Comparison of ENCODE assay signal across 7 mouse cellular contexts in the genomic region with DNA sequence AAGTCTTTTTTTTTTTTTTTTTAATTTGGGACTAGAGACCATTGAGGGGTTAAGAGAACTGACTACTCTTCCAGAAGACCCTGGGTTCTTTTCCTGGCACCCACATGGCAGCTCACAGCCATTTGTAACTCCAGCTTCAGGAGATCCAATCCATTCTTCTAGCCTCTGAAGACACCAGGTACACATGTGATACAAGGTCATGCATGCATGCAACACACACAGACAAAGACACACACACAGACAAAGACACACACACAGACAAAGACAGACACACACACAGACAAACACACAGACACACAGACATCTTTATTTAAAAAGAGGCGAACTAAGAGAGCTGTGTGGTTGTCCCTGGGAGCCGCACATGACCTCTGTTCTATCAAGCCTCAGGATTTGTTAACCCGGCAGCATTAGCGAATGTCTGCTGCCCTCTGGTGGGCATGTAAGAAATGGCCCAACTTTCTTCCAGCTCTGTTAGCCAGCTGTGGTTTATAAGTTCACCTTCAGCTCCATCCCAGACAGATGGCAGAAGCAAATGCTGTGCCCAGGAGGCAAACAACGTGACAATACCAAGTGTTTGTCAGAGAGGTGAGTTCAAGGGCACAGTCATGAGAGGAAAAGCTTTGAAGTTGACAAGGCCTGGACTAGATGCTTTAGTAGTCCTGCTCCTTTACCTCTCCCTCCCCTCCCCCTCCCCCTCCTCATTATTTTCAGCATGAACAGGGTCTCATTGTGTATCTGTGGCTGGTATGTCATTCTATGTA. TPM values are rescaled to one million over a fixed set of nuclear protein-coding genes. Genes with fewer than 3 reads are reported as not detected.
A peak's percentile ranks its signal among the peaks of the same experiment; 100 is the strongest.
DNase-seq lines count a peak whose midpoint lies in the region; ATAC-seq and TF ChIP-seq lines count a peak whose summit lies in the region.

No protein-coding gene starts in this region.

- H3K27ac ChIP-seq in kidney, adult 2 months (ENCODE audit: insufficient read depth, low read depth, low read length), result no peak overlapping the region
- H3K27ac ChIP-seq in limb, embryonic 10.5 days, result no peak overlapping the region
- no peak overlapping the region for H3K27ac ChIP-seq in midbrain, postnatal 0 days (ENCODE audit: low read depth, low read length)
- H3K27ac ChIP-seq in spleen, adult 2 months (ENCODE audit: insufficient read depth, low read length), result no peak overlapping the region

- H3K4me1 ChIP-seq in kidney, adult 2 months (ENCODE audit: control insufficient read depth, insufficient read depth, low read length), result no peaks in the 10 kb centered on the region; the same call in 1 of the 2 replicates
- H3K4me1 ChIP-seq in limb, embryonic 10.5 days, result no peaks in the 10 kb centered on the region
- no peaks in the 10 kb centered on the region for H3K4me1 ChIP-seq in midbrain, postnatal 0 days (ENCODE audit: insufficient read depth, low read length)
- no peaks in the 10 kb centered on the region for H3K4me1 ChIP-seq in spleen, adult 2 months (ENCODE audit: control insufficient read depth, insufficient read depth, insufficient read length)

- peak; percentile 96 for TF ChIP-seq CTCF in kidney, adult 2 months (conservative IDR thresholded peaks at IDR 0.05; ENCODE audit: insufficient read depth, insufficient read length, low read depth, low read length)
- TF ChIP-seq CTCF in midbrain, postnatal 0 days (IDR thresholded peaks at IDR 0.05), result peak; percentile 99
- TF ChIP-seq CTCF in spleen, adult 2 months (IDR thresholded peaks at IDR 0.05; ENCODE audit: extremely low read depth, insufficient read depth, insufficient read length, insufficient replicate concordance), result peak; percentile 75; the same call in 1 of the 2 replicates

- H3K4me3 ChIP-seq in kidney, adult 2 months (ENCODE audit: insufficient read depth, low read depth, low read length), result no peak overlapping the region
- H3K4me3 ChIP-seq in limb, embryonic 10.5 days, result no peak overlapping the region
- no peak overlapping the region for H3K4me3 ChIP-seq in midbrain, postnatal 0 days (ENCODE audit: low read depth, low read length)
- H3K4me3 ChIP-seq in spleen, adult 2 months (ENCODE audit: extremely low read depth, insufficient read depth, insufficient read length), result no peak overlapping the region

- TF ChIP-seq POLR2A in kidney, adult 2 months (IDR thresholded peaks at IDR 0.05; ENCODE audit: low read depth, low read length), result no peak
- no peak for TF ChIP-seq POLR2A in spleen, adult 2 months (IDR thresholded peaks at IDR 0.05; ENCODE audit: low read depth, low read length)

- ATAC-seq in granulocyte monocyte progenitor cell, adult 5-6 weeks (replicated peaks; ENCODE audit: poor library complexity, severe bottlenecking), result peak; percentile 90
- ATAC-seq in midbrain, postnatal 0 days (ENCODE audit: low FRiP score), result peak; percentile 50; the same call in 1 of the 2 replicates

- H3K27me3 ChIP-seq in kidney, adult 2 months (replicated peaks; ENCODE audit: control insufficient read depth, insufficient read depth, low read length), result no peaks in the 10 kb centered on the region
- no peaks in the 10 kb centered on the region for H3K27me3 ChIP-seq in limb, embryonic 10.5 days (ENCODE audit: low read depth, poor library complexity, severe bottlenecking)
- no peaks in the 10 kb centered on the region for H3K27me3 ChIP-seq in midbrain, postnatal 0 days (ENCODE audit: insufficient read depth, low read length)
- no peaks in the 10 kb centered on the region for H3K27me3 ChIP-seq in spleen, adult 2 months (ENCODE audit: control insufficient read depth, insufficient read depth, low read length)

- H3K9ac ChIP-seq in midbrain, postnatal 0 days (replicated peaks; ENCODE audit: low read length, poor library complexity, severe bottlenecking), result no peak overlapping the region

- no peak overlapping the region for H3K4me2 ChIP-seq in midbrain, postnatal 0 days (ENCODE audit: low read depth, low read length, poor library complexity, severe bottlenecking)

- 0 out of 2 replicates have a peak, but pooled peaks cover 1% of the 10 kb centered on the region for H3K9me3 ChIP-seq in limb, embryonic 10.5 days (replicated peaks)
- H3K9me3 ChIP-seq in midbrain, postnatal 0 days (ENCODE audit: low read length), result no peaks in the 10 kb centered on the region

- WGBS in kidney, adult 2 months, result 3% methylated on average over 5 of the region's 5 CpGs
- 12% methylated on average over 5 of the region's 5 CpGs for WGBS in limb, embryonic 10.5 days
- 0% methylated on average over 5 of the region's 5 CpGs for WGBS in midbrain, postnatal 0 days
- 4% methylated on average over 5 of the region's 5 CpGs for WGBS in spleen, adult 2 months

- DNase-seq in adrenal gland, postnatal 10 days, result peak; percentile 91
- peak; percentile 81 for DNase-seq in embryo, embryonic 11.5 days (ENCODE audit: low read depth, low spot score)
- DNase-seq in kidney, adult 2 months, result peak; percentile 88
- DNase-seq in limb, embryonic 10.5 days (ENCODE audit: low spot score), result peak; percentile 90
- peak; percentile 95 for DNase-seq in midbrain, postnatal 0 days (ENCODE audit: low spot score)
- DNase-seq in spleen, adult 2 months (ENCODE audit: low read depth in 1 of 2, low spot score in 2 of 2), result peak; percentile 49 to 58

- no peaks in the 10 kb centered on the region for H3K36me3 ChIP-seq in kidney, adult 2 months (ENCODE audit: control insufficient read depth, insufficient read depth, low read length)
- H3K36me3 ChIP-seq in limb, embryonic 10.5 days, result no peaks in the 10 kb centered on the region
- no peaks in the 10 kb centered on the region for H3K36me3 ChIP-seq in midbrain, postnatal 0 days (ENCODE audit: insufficient read depth, low read length)
- no peaks in the 10 kb centered on the region for H3K36me3 ChIP-seq in spleen, adult 2 months (ENCODE audit: control insufficient read depth, insufficient read depth, low read length)

RNA-seq across cellular contexts. Expression of a gene that starts 7.9 kb away (rescaled TPM):
- 1 to 10 TPM; 6.2 to 9.2 TPM for total RNA-seq in adrenal gland, postnatal 10 days (2021)
- 7.6 and 11.0 TPM in 2 replicates for total RNA-seq in granulocyte monocyte progenitor cell, adult 5-6 weeks (2014; fragmentation: Nextera tagmentation)
- total RNA-seq in granulocyte monocyte progenitor cell, adult 5-6 weeks (2017), result 7.9 and 8.4 TPM in 2 replicates
- 8.6 and 10.7 TPM in 2 replicates for polyA plus RNA-seq in kidney, adult 2 months (2012; rRNA removed)
- polyA plus RNA-seq in limb, embryonic 10.5 days (2016; fragmentation: Nextera tagmentation; extraction: Ambion mirVana), result 46.6 and 46.7 TPM in 2 replicates
- 28.8 and 35.5 TPM in 2 replicates for total RNA-seq in midbrain, postnatal 0 days (2014; rRNA removed)
- polyA plus RNA-seq in midbrain, postnatal 0 days (2015; fragmentation: Nextera tagmentation; extraction: Ambion mirVana), result 30.5 and 34.8 TPM in 2 replicates
- polyA plus RNA-seq in spleen, adult 2 months (2012; rRNA removed), result 8.0 and 9.4 TPM in 2 replicates

RNA-seq across cellular contexts. Expression of a gene that starts 36.0 kb away (rescaled TPM):
- total RNA-seq in adrenal gland, postnatal 10 days (2021), result 10 to 100 TPM; 76.4 to 83.9 TPM
- total RNA-seq in granulocyte monocyte progenitor cell, adult 5-6 weeks (2014; fragmentation: Nextera tagmentation), result 31.4 and 56.3 TPM in 2 replicates
- total RNA-seq in granulocyte monocyte progenitor cell, adult 5-6 weeks (2017), result 24.1 and 43.1 TPM in 2 replicates
- 44.8 and 45.5 TPM in 2 replicates for polyA plus RNA-seq in kidney, adult 2 months (2012; rRNA removed)
- 37.9 and 41.7 TPM in 2 replicates for polyA plus RNA-seq in limb, embryonic 10.5 days (2016; fragmentation: Nextera tagmentation; extraction: Ambion mirVana)
- 146 and 162 TPM in 2 replicates for total RNA-seq in midbrain, postnatal 0 days (2014; rRNA removed)
- 56.6 and 59.3 TPM in 2 replicates for polyA plus RNA-seq in midbrain, postnatal 0 days (2015; fragmentation: Nextera tagmentation; extraction: Ambion mirVana)
- polyA plus RNA-seq in spleen, adult 2 months (2012; rRNA removed), result 40.4 and 44.7 TPM in 2 replicates

RNA-seq across cellular contexts. Expression of a gene that starts 53.5 kb away (rescaled TPM):
- 10 to 100 TPM; 13.6 to 18.6 TPM for total RNA-seq in adrenal gland, postnatal 10 days (2021)
- total RNA-seq in granulocyte monocyte progenitor cell, adult 5-6 weeks (2014; fragmentation: Nextera tagmentation), result not detected in 2 replicates
- total RNA-seq in granulocyte monocyte progenitor cell, adult 5-6 weeks (2017), result 0.30 TPM in 1 of 2 replicates, not detected in the other
- polyA plus RNA-seq in kidney, adult 2 months (2012; rRNA removed), result 1.5 and 1.6 TPM in 2 replicates
- 0.11 and 0.13 TPM in 2 replicates for polyA plus RNA-seq in limb, embryonic 10.5 days (2016; fragmentation: Nextera tagmentation; extraction: Ambion mirVana)
- 456 and 504 TPM in 2 replicates for total RNA-seq in midbrain, postnatal 0 days (2014; rRNA removed)
- polyA plus RNA-seq in midbrain, postnatal 0 days (2015; fragmentation: Nextera tagmentation; extraction: Ambion mirVana), result 325 and 340 TPM in 2 replicates
- polyA plus RNA-seq in spleen, adult 2 months (2012; rRNA removed), result 0.15 and 0.27 TPM in 2 replicates

Comparison
In these comparisons a context has a peak if more than half of its experiments do, and no peak if none do; other contexts are left out.
1. RNA of a gene that starts 53.5 kb away (polyA plus RNA-seq): 325 to 340 TPM in midbrain, postnatal 0 days; 1.5 to 1.6 TPM in kidney, adult 2 months, 0.15 to 0.27 TPM in spleen, adult 2 months and 0.11 to 0.13 TPM in limb, embryonic 10.5 days; every median in the first group is over 100 times any median in the second.
2. Peak in every context shown above with its lines, with median percentiles within 50 percentile points of each other: DNase-seq and CTCF ChIP-seq.